Mouse (Mus musculus) MEL (cell line): ENCODE measurements at regions not wholly inside any gene's neighbourhood (a gene's known extent, or its start where the extent isn't known, plus 50 kb on each side); places are given as distances from the start of the nearest gene placed in this dataset.

Source experiments
- DNase-seq: peaks from one replicate; pipeline ENCODE4 v3.0.0; 2011; ENCODE audit warnings: low read depth, low spot score
- H3K27ac ChIP-seq: 2 replicates; pipeline ENCODE4 v1.5.1; 2012; ENCODE audit warnings: low read depth, mild to moderate bottlenecking, control low read depth, low read length, moderate library complexity; ENCODE audit not compliant: control insufficient read depth
- H3K27me3 ChIP-seq, 2 experiments: fragments of 150-350 bp in 1 of 2; sonication (generic) in 1 of 2; 2 replicates each; pipeline ENCODE4 v1.6.1; 2012; ENCODE audit warnings: low read length in 2 of 2, mild to moderate bottlenecking in 2 of 2, improper control_type of control experiment in 1 of 2, moderate library complexity in 1 of 2; ENCODE audit not compliant: insufficient read depth in 2 of 2, control insufficient read depth in 1 of 2
- H3K36me3 ChIP-seq, 2 experiments: 2 replicates each; pipeline ENCODE4 v1.6.1; 2012 to 2014; ENCODE audit warnings: low read length in 2 of 2, improper control_type of control experiment in 1 of 2, inconsistent platforms in 1 of 2, mild to moderate bottlenecking in 1 of 2; ENCODE audit not compliant: insufficient read depth in 2 of 2, control insufficient read depth in 1 of 2
- H3K4me1 ChIP-seq, 2 experiments: fragments of 150-350 bp in 1 of 2; sonication (generic) in 1 of 2; 2 replicates each; pipeline ENCODE4 v1.6.1; 2012; ENCODE audit warnings: low read length in 2 of 2, improper control_type of control experiment in 1 of 2, mild to moderate bottlenecking in 1 of 2; ENCODE audit not compliant: insufficient read depth in 2 of 2, control insufficient read depth in 1 of 2
- H3K4me3 ChIP-seq, 2 experiments: fragments of 150-350 bp in 1 of 2; sonication (generic) in 1 of 2; 2 replicates each; pipeline ENCODE4 v1.5.1; 2012; ENCODE audit warnings: low read depth in 2 of 2, low read length in 2 of 2, mild to moderate bottlenecking in 2 of 2, moderate library complexity in 2 of 2, control low read depth in 1 of 2, improper control_type of control experiment in 1 of 2; ENCODE audit not compliant: control insufficient read depth in 1 of 2, insufficient read depth in 1 of 2
- H3K79me2 ChIP-seq: 2 replicates; pipeline ENCODE4 v1.6.1; 2012; ENCODE audit warnings: mild to moderate bottlenecking, low read length, moderate library complexity; ENCODE audit not compliant: control insufficient read depth, poor library complexity, insufficient read depth
- H3K9ac ChIP-seq: 2 replicates; pipeline ENCODE4 v1.6.1; 2012; ENCODE audit warnings: low read depth, mild to moderate bottlenecking, control low read depth, low read length, moderate library complexity; ENCODE audit not compliant: control insufficient read depth, poor library complexity, severe bottlenecking
- H3K9me3 ChIP-seq: fragments of 150-350 bp; sonication (generic); replicated peaks from 2 replicates; pipeline ENCODE4 v1.6.1; 2012; ENCODE audit warnings: mild to moderate bottlenecking, low read length, improper control_type of control experiment, moderate library complexity; ENCODE audit not compliant: insufficient read depth
- CTCF ChIP-seq, 3 experiments: IDR thresholded peaks in 2 of 3; conservative IDR thresholded peaks in 1 of 3; 2 replicates each; pipeline ENCODE4 v1.5.1; 2011 to 2012; ENCODE audit warnings: low read length in 3 of 3, low read depth in 2 of 3, mild to moderate bottlenecking in 2 of 3, improper control_type of control experiment in 1 of 3, inconsistent platforms in 1 of 3, mixed read lengths in 1 of 3, moderate library complexity in 1 of 3; ENCODE audit not compliant: control insufficient read depth in 1 of 3, insufficient read depth in 1 of 3, poor library complexity in 1 of 3, severe bottlenecking in 1 of 3
- E2F4 ChIP-seq: IDR thresholded peaks from 2 replicates; pipeline ENCODE4 v1.6.1; 2011; ENCODE audit warnings: low read depth, low read length, improper control_type of control experiment, borderline replicate concordance
- ELF1 ChIP-seq: IDR thresholded peaks from 2 replicates; pipeline ENCODE4 v1.6.1; 2014; ENCODE audit warnings: low read depth, mild to moderate bottlenecking, inconsistent platforms, low read length, improper control_type of control experiment, moderate library complexity
- EP300 ChIP-seq, 2 experiments: IDR thresholded peaks; 2 replicates each; pipeline ENCODE4 v1.6.1; 2011; ENCODE audit warnings: improper control_type of control experiment in 2 of 2, low read length in 2 of 2, low read depth in 1 of 2, mild to moderate bottlenecking in 1 of 2
- GABPA ChIP-seq: IDR thresholded peaks from 2 replicates; pipeline ENCODE4 v1.6.1; 2012; ENCODE audit warnings: low read depth, mild to moderate bottlenecking, inconsistent platforms, low read length, improper control_type of control experiment, moderate library complexity
- JUND ChIP-seq: IDR thresholded peaks from 2 replicates; pipeline ENCODE4 v1.6.1; 2011; ENCODE audit warnings: low read depth, mild to moderate bottlenecking, improper control_type of control experiment, low read length
- MXI1 ChIP-seq: IDR thresholded peaks from 2 replicates; pipeline ENCODE4 v1.6.1; 2011; ENCODE audit warnings: mild to moderate bottlenecking, low read depth, low read length, improper control_type of control experiment
- NRF1 ChIP-seq: IDR thresholded peaks from 2 replicates; pipeline ENCODE4 v1.6.1; 2014; ENCODE audit warnings: low read depth, mild to moderate bottlenecking, inconsistent platforms, low read length, improper control_type of control experiment, moderate library complexity; ENCODE audit not compliant: poor library complexity, insufficient read depth, severe bottlenecking
- POLR2A ChIP-seq, 2 experiments: IDR thresholded peaks; 2 replicates each; pipeline ENCODE4 v1.6.1; 2011 to 2012; ENCODE audit warnings: low read length in 2 of 2, mild to moderate bottlenecking in 2 of 2, control low read depth in 1 of 2, improper control_type of control experiment in 1 of 2, low read depth in 1 of 2, moderate library complexity in 1 of 2; ENCODE audit not compliant: control insufficient read depth in 1 of 2, insufficient read depth in 1 of 2, poor library complexity in 1 of 2
- POLR2AphosphoS2 ChIP-seq: IDR thresholded peaks from 2 replicates; pipeline ENCODE4 v1.6.1; 2011; ENCODE audit warnings: low read length, improper control_type of control experiment
- POLR2AphosphoS5 ChIP-seq: IDR thresholded peaks from 2 replicates; pipeline ENCODE4 v1.6.1; 2012; ENCODE audit warnings: low read depth, borderline replicate concordance, mild to moderate bottlenecking, inconsistent platforms, low read length, moderate library complexity, mixed read lengths
- RCOR1 ChIP-seq: IDR thresholded peaks from 2 replicates; pipeline ENCODE4 v1.6.1; 2012; ENCODE audit warnings: low read depth, mild to moderate bottlenecking, inconsistent platforms, low read length, improper control_type of control experiment
- SMC3 ChIP-seq: IDR thresholded peaks from 2 replicates; pipeline ENCODE4 v1.6.1; 2011; ENCODE audit warnings: low read depth, low read length, improper control_type of control experiment
- TAL1 ChIP-seq: IDR thresholded peaks from 2 replicates; pipeline ENCODE4 v1.6.1; 2012; ENCODE audit warnings: mild to moderate bottlenecking, inconsistent platforms, low read length, moderate library complexity, mixed read lengths
- TBP ChIP-seq: IDR thresholded peaks from 2 replicates; pipeline ENCODE4 v1.8.0; 2011; ENCODE audit warnings: low read depth, low read length, improper control_type of control experiment
- UBTF ChIP-seq: IDR thresholded peaks from 2 replicates; pipeline ENCODE4 v1.6.1; 2012; ENCODE audit warnings: low read depth, mild to moderate bottlenecking, inconsistent platforms, low read length, improper control_type of control experiment, moderate library complexity, borderline replicate concordance; ENCODE audit not compliant: insufficient read depth
- USF2 ChIP-seq, 2 experiments: IDR thresholded peaks; 2 replicates each; pipeline ENCODE4 v1.6.1; 2011 to 2012; ENCODE audit warnings: improper control_type of control experiment in 2 of 2, low read length in 2 of 2, borderline replicate concordance in 1 of 2, inconsistent platforms in 1 of 2, low read depth in 1 of 2, mild to moderate bottlenecking in 1 of 2; ENCODE audit not compliant: insufficient read depth in 1 of 2
- ZC3H11A ChIP-seq: IDR thresholded peaks from 2 replicates; pipeline ENCODE4 v1.6.1; 2012; ENCODE audit warnings: low read depth, mild to moderate bottlenecking, inconsistent platforms, low read length, improper control_type of control experiment

DNA sequence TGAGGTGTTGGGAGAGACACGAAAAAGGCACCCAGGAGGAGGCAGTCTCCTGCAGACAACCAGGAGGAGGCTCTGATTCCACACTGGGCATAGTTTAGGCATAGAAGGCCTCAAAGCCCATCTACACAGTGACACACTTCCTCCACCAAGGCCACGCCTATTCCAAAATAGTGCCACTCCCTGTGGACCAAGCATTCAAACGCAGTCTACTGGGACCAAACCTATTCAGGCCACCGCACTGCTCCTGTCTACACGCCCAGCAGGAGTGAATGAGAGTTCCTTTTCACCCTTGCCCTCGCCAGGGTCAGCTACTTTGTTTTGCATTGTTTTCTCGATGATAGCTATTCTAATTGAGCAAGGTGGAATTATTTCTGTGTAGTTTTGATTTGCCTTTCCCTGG lies 127.7 kb downstream of the Nuak1 start:
- Histone ChIP-seq H3K79me2 (no peaks in the 10 kb centered on the region), H3K36me3 (no peaks in the 10 kb centered on the region), H3K4me3 (no peak overlapping the region), H3K27ac (no peak overlapping the region), H3K9me3 (no peaks in the 10 kb centered on the region), H3K27me3 (no peaks in the 10 kb centered on the region), H3K4me1 (no peaks in the 10 kb centered on the region), H3K9ac (no peak overlapping the region)
- DNase-seq = no peak
- no peak for TF ChIP-seq GABPA
- no peak for TF ChIP-seq TAL1
- TF ChIP-seq MXI1 = no peak
- TF ChIP-seq CTCF (IDR thresholded peaks at IDR 0.05 in 2 of 3, conservative IDR thresholded peaks at IDR 0.05 in 1 of 3; ENCODE audit: control insufficient read depth in 1 of 3, insufficient read depth in 1 of 3, low read depth in 2 of 3, low read length in 3 of 3, poor library complexity in 1 of 3, severe bottlenecking in 1 of 3) = no peak
- no peak for TF ChIP-seq TBP
- TF ChIP-seq JUND = no peak
- no peak for TF ChIP-seq SMC3
- no peak for TF ChIP-seq EP300 (IDR thresholded peaks at IDR 0.05; ENCODE audit: low read depth in 1 of 2, low read length in 2 of 2)
- TF ChIP-seq POLR2AphosphoS5 = no peak
- TF ChIP-seq ELF1 = no peak
- TF ChIP-seq RCOR1 = no peak
- no peak for TF ChIP-seq UBTF
- no peak for TF ChIP-seq POLR2AphosphoS2
- no peak for TF ChIP-seq NRF1
- no peak for TF ChIP-seq E2F4
- no peak for TF ChIP-seq POLR2A (IDR thresholded peaks at IDR 0.05; ENCODE audit: control insufficient read depth in 1 of 2, insufficient read depth in 1 of 2, low read depth in 1 of 2, low read length in 2 of 2, poor library complexity in 1 of 2)
- TF ChIP-seq, all 39 proteins: peak for 0

DNA sequence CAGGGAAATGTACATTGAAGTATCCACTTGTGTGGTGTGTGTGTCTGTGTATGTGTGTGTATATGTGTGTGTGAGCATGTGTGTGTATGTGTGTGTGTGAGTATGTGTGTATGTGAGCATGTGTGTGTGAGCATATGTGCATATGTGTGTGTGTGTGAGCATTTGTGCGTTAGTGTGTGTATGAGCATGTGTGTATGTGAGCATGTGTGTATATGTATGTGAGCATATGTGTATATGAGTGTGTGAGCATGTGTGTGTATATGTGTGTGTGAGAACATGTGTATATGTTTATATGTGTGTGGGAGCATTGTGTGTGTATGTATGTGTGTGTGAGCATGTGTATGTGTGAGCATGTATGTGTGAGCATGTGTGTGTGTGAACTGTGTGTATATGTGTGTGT lies 123.5 kb downstream of the Nuak1 start:
- H3K9me3 ChIP-seq = no peaks in the 10 kb centered on the region
- TF ChIP-seq ZC3H11A (no peak), USF2 (IDR thresholded peaks at IDR 0.05; ENCODE audit: borderline replicate concordance in 1 of 2, insufficient read depth in 1 of 2, low read depth in 1 of 2, low read length in 2 of 2) (no peak), POLR2AphosphoS5 (peak; percentile 65; the same call in 1 of the 2 replicates), ELF1 (no peak)
- no peak for DNase-seq

More for the DNA sequence above, 123.5 kb downstream of the Nuak1 start:
- Histone ChIP-seq H3K9ac (no peak overlapping the region), H3K79me2 (no peaks in the 10 kb centered on the region), H3K36me3 (no peaks in the 10 kb centered on the region), H3K27ac (no peak overlapping the region), H3K4me3 (no peak overlapping the region), H3K27me3 (no peaks in the 10 kb centered on the region), H3K4me1 (no peaks in the 10 kb centered on the region)
